Mouse (Mus musculus) ES-E14 (cell line): ENCODE results near the gene Rab11a.

ENCODE experiments used
- CHD2 ChIP-seq: IDR thresholded peaks from 2 replicates; pipeline ENCODE4 v1.6.1; 2014; ENCODE audit warnings: mild to moderate bottlenecking, low read depth, low read length, inconsistent platforms
- HCFC1 ChIP-seq: IDR thresholded peaks from 2 replicates; pipeline ENCODE4 v1.6.1; 2012; ENCODE audit warnings: low read length, inconsistent platforms, borderline replicate concordance; ENCODE audit not compliant: insufficient read depth
- ZNF384 ChIP-seq: IDR thresholded peaks from 2 replicates; pipeline ENCODE4 v1.6.1; 2012; ENCODE audit warnings: low read depth, low read length, inconsistent platforms

GRCm38 (mm10) chr9:64697677-64698076, 39.9 kb downstream of the Rab11a start:
- TF ChIP-seq HCFC1 (no peak), ZNF384 (no peak), CHD2 (no peak)
